Mouse (Mus musculus) lung, postnatal 25 days (tissue): ENCODE data around the gene Tiam2.
A peak's percentile ranks its signal among the peaks of the same experiment; 100 is the strongest.

Experiments used
- DNase-seq: peaks from one replicate; pipeline ENCODE4 v3.0.0; 2022; ENCODE audit warnings: low spot score

The Tiam2 gene

GRCm38 (mm10) chr17:3394985-3395384, 68.6 kb downstream of the Tiam2 start:
- DNase-seq: no peak

- DNase-seq: no peak
These were observed 70.5 kb downstream of the Tiam2 start for GRCm38 (mm10) chr17:3396881-3397281.

GRCm38 (mm10) chr17:3397836-3398235, 71.5 kb downstream of the Tiam2 start:
- no peak for DNase-seq

- DNase-seq: no peak
These were observed 79.1 kb downstream of the Tiam2 start for GRCm38 (mm10) chr17:3405350-3406073.

- no peak for DNase-seq
These were observed 80.7 kb downstream of the Tiam2 start for GRCm38 (mm10) chr17:3407051-3407450.

- no peak for DNase-seq
These were observed 83.9 kb downstream of the Tiam2 start for GRCm38 (mm10) chr17:3410307-3410706.

- no peak for DNase-seq
These were observed 86.4 kb downstream of the Tiam2 start for GRCm38 (mm10) chr17:3412771-3413170.

GRCm38 (mm10) chr17:3415580-3415979, 89.2 kb downstream of the Tiam2 start:
- peak; percentile 15 for DNase-seq

- DNase-seq: no peak
These were observed 90.0 kb downstream of the Tiam2 start for GRCm38 (mm10) chr17:3416401-3416800.

GRCm38 (mm10) chr17:3419368-3419928, 93.1 kb downstream of the Tiam2 start:
- no peak for DNase-seq

- no peak for DNase-seq
These were observed 93.8 kb downstream of the Tiam2 start for GRCm38 (mm10) chr17:3420148-3420547.

- no peak for DNase-seq
These were observed 97.0 kb downstream of the Tiam2 start for GRCm38 (mm10) chr17:3423416-3423815.

- no peak for DNase-seq
These were observed 102.3 kb downstream of the Tiam2 start for GRCm38 (mm10) chr17:3428659-3429058.

- DNase-seq: no peak
These were observed 106.5 kb downstream of the Tiam2 start for GRCm38 (mm10) chr17:3432590-3433498.

- no peak for DNase-seq
These were observed 107.3 kb downstream of the Tiam2 start for GRCm38 (mm10) chr17:3433521-3434271.

- no peak for DNase-seq
These were observed 108.9 kb downstream of the Tiam2 start for GRCm38 (mm10) chr17:3435299-3435698.

GRCm38 (mm10) chr17:3436841-3437515, 110.6 kb downstream of the Tiam2 start:
- DNase-seq: no peak

GRCm38 (mm10) chr17:3442526-3443401, 116.4 kb downstream of the Tiam2 start:
- DNase-seq: no peak

GRCm38 (mm10) chr17:3446191-3446950, 120.0 kb downstream of the Tiam2 start:
- DNase-seq: no peak

- DNase-seq: no peak
These were observed 122.4 kb downstream of the Tiam2 start for GRCm38 (mm10) chr17:3448725-3449124.
